Mouse (Mus musculus): Measurements from ENCODE around the gene Gng8. TPM values are rescaled to one million over a fixed set of nuclear protein-coding genes. Genes with fewer than 3 reads are reported as not detected.

Gene Gng8
- polyA plus RNA-seq, 1 experiment from 2014 or later = 0.09 TPM

- no peak for ATAC-seq
- CTCF ChIA-PET = interaction anchor here (0.7 to 1.6 kb wide), 4 partner anchors 16 to 36 kb away, joined by 3 to 17 read pairs (median 4); partner anchors contain the start of gene Dact3
- TF ChIP-seq CTCF (IDR thresholded peaks at IDR 0.05) = no peak
- no peak for DNase-seq (ENCODE audit: low read depth, low spot score)
- H3K27me3 ChIP-seq = peaks cover 8% of the 10 kb centered on the region
- POLR2A ChIA-PET = no interaction called here
- in situ Hi-C loops (cut with MboI; ENCODE audit: low pct_unique_long_range_greater_than_20kb) = no loop called here
Measured at GRCm38 (mm10) chr7:16890944-16891343, 642 bp upstream of the Gng8 start.

GRCm38 (mm10) chr7:16892352-16892730 lies 755 bp downstream of the Gng8 start:
- POLR2A ChIA-PET = no interaction called here
- no peak for ATAC-seq
- DNase-seq (ENCODE audit: low read depth, low spot score) = no peak
- in situ Hi-C loops (cut with MboI; ENCODE audit: low pct_unique_long_range_greater_than_20kb) = no loop called here
- TF ChIP-seq CTCF (IDR thresholded peaks at IDR 0.05) = no peak
- CTCF ChIA-PET = interaction anchor here (0.8 to 1.6 kb wide), 6 partner anchors 9 to 28 kb away, joined by 4 to 17 read pairs (median 5); partner anchors contain the start of gene Dact3
- H3K27me3 ChIP-seq = peaks cover 8% of the 10 kb centered on the region

- POLR2A ChIA-PET = no interaction called here
- DNase-seq (ENCODE audit: low read depth, low spot score) (no peak), ATAC-seq (no peak)
- TF ChIP-seq CTCF (IDR thresholded peaks at IDR 0.05) = no peak
- H3K27me3 ChIP-seq = peaks cover 8% of the 10 kb centered on the region
- CTCF ChIA-PET = interaction anchor here (2.7 to 2.8 kb wide), 2 partner anchors 19 to 26 kb away, joined by 10 to 11 read pairs; partner anchors contain the start of gene Dact3
- in situ Hi-C loops (cut with MboI; ENCODE audit: low pct_unique_long_range_greater_than_20kb) = no loop called here
Measured at GRCm38 (mm10) chr7:16893612-16894011, 2.0 kb downstream of the Gng8 start.

- ChIA-PET CTCF (interaction anchor here (1.3 to 2.8 kb wide), 4 partner anchors 19 to 34 kb away, joined by 3 to 11 read pairs (median 10); partner anchors contain the start of gene Dact3), POLR2A (no interaction called here)
- no peak for DNase-seq (ENCODE audit: low read depth, low spot score)
- in situ Hi-C loops (cut with MboI; ENCODE audit: low pct_unique_long_range_greater_than_20kb) = no loop called here
- ATAC-seq = no peak
- no peak for TF ChIP-seq CTCF (IDR thresholded peaks at IDR 0.05)
- H3K27me3 ChIP-seq = peaks cover 8% of the 10 kb centered on the region
Measured at GRCm38 (mm10) chr7:16894279-16894678, 2.7 kb downstream of the Gng8 start.

- peak; percentile 48 for ATAC-seq
- in situ Hi-C loops (cut with MboI; ENCODE audit: low pct_unique_long_range_greater_than_20kb) = no loop called here
- POLR2A ChIA-PET = interaction anchor here (1.5 kb wide), 1 partner anchor 18 kb away, joined by 3 read pairs; no protein-coding TSS in a partner anchor
Measured at GRCm38 (mm10) chr7:16895000-16895399, 3.4 kb downstream of the Gng8 start.

GRCm38 (mm10) chr7:16895511-16895910 lies 3.9 kb downstream of the Gng8 start:
- DNase-seq (ENCODE audit: low read depth, low spot score) (no peak), ATAC-seq (no peak)
- ChIA-PET CTCF (interaction anchor here (0.9 to 2.8 kb wide), 8 partner anchors 8 to 35 kb away, joined by 3 to 11 read pairs (median 4); partner anchors contain the start of gene Dact3), POLR2A (interaction anchor here (1.5 kb wide), 1 partner anchor 18 kb away, joined by 3 read pairs; no protein-coding TSS in a partner anchor)
- in situ Hi-C loops (cut with MboI; ENCODE audit: low pct_unique_long_range_greater_than_20kb) = no loop called here
- no peak for TF ChIP-seq CTCF (IDR thresholded peaks at IDR 0.05)
- H3K27me3 ChIP-seq = peaks cover 8% of the 10 kb centered on the region

More at GRCm38 (mm10) chr7:16895000-16895399, 3.4 kb downstream of the Gng8 start:
- DNase-seq (ENCODE audit: low read depth, low spot score) = no peak
- peaks cover 8% of the 10 kb centered on the region for H3K27me3 ChIP-seq
- CTCF ChIA-PET = interaction anchor here (0.9 to 2.8 kb wide), 8 partner anchors 8 to 35 kb away, joined by 3 to 11 read pairs (median 4); partner anchors contain the start of gene Dact3
- TF ChIP-seq CTCF (IDR thresholded peaks at IDR 0.05) = peak; percentile 88

- in situ Hi-C loops (cut with MboI; ENCODE audit: low pct_unique_long_range_greater_than_20kb) = no loop called here
- no peak for TF ChIP-seq CTCF (IDR thresholded peaks at IDR 0.05)
- DNase-seq (ENCODE audit: low read depth, low spot score) = no peak
- CTCF ChIA-PET = interaction anchor here (0.7 to 2.4 kb wide), 4 partner anchors 14 to 26 kb away, joined by 3 to 12 read pairs (median 4); no protein-coding TSS in a partner anchor
- POLR2A ChIA-PET = no interaction called here
- H3K27me3 ChIP-seq = peaks cover 3% of the 10 kb centered on the region
- no peak for ATAC-seq
Measured at GRCm38 (mm10) chr7:16900526-16900925, 8.9 kb downstream of the Gng8 start.

GRCm38 (mm10) chr7:16903439-16903955 lies 11.9 kb downstream of the Gng8 start:
- H3K27me3 ChIP-seq = peaks cover 3% of the 10 kb centered on the region
- DNase-seq (ENCODE audit: low read depth, low spot score) (no peak), ATAC-seq (no peak)
- POLR2A ChIA-PET = no interaction called here
- CTCF ChIA-PET = interaction anchor here (0.9 to 1.3 kb wide), 2 partner anchors 8 to 10 kb away, joined by 3 to 4 read pairs; no protein-coding TSS in a partner anchor
- in situ Hi-C loops (cut with MboI; ENCODE audit: low pct_unique_long_range_greater_than_20kb) = no loop called here
- TF ChIP-seq CTCF (IDR thresholded peaks at IDR 0.05) = no peak

- in situ Hi-C loops (cut with MboI; ENCODE audit: low pct_unique_long_range_greater_than_20kb) = no loop called here
- H3K27me3 ChIP-seq = peaks cover 3% of the 10 kb centered on the region
- ATAC-seq (no peak), DNase-seq (ENCODE audit: low read depth, low spot score) (no peak)
- no peak for TF ChIP-seq CTCF (IDR thresholded peaks at IDR 0.05)
- POLR2A ChIA-PET = no interaction called here
- CTCF ChIA-PET = interaction anchor here (1.3 kb wide), 1 partner anchor 9 kb away, joined by 4 read pairs; no protein-coding TSS in a partner anchor
Measured at GRCm38 (mm10) chr7:16904120-16904675, 12.6 kb downstream of the Gng8 start.

GRCm38 (mm10) chr7:16905491-16906021 lies 14.0 kb downstream of the Gng8 start:
- in situ Hi-C loops (cut with MboI; ENCODE audit: low pct_unique_long_range_greater_than_20kb) = no loop called here
- peaks cover 3% of the 10 kb centered on the region for H3K27me3 ChIP-seq
- ATAC-seq = no peak
- DNase-seq (ENCODE audit: low read depth, low spot score) = no peak
- TF ChIP-seq CTCF (IDR thresholded peaks at IDR 0.05) = no peak
- CTCF ChIA-PET = no interaction called here
- POLR2A ChIA-PET = interaction anchor here (0.6 to 0.7 kb wide), 2 partner anchors 17 to 19 kb away, joined by 3 read pairs; no protein-coding TSS in a partner anchor

GRCm38 (mm10) chr7:16906281-16906680 lies 14.7 kb downstream of the Gng8 start, which contains the start of gene Ptgir:
TSS of gene Ptgir (plus strand) at chr7:16906490.
- no peak for DNase-seq (ENCODE audit: low read depth, low spot score)
- in situ Hi-C loops (cut with MboI; ENCODE audit: low pct_unique_long_range_greater_than_20kb) = no loop called here
- ChIA-PET POLR2A (interaction anchor here (0.7 kb wide), 1 partner anchor 16 kb away, joined by 3 read pairs; no protein-coding TSS in a partner anchor), CTCF (no interaction called here)
- no peak for ATAC-seq
- no peak for TF ChIP-seq CTCF (IDR thresholded peaks at IDR 0.05)
- H3K27me3 ChIP-seq = no peaks in the 10 kb centered on the region

Data from Patski (cell line).